Mouse (Mus musculus) G1E (cell line): ENCODE results near the gene Gm21958. TPM values are rescaled to one million over a fixed set of nuclear protein-coding genes. Genes with fewer than 3 reads are reported as not detected.

Experiments used
- ATAC-seq: 2 replicates; pipeline ENCODE4 v1.8.0; 2016; ENCODE audit warnings: mild to moderate bottlenecking; ENCODE audit not compliant: insufficient number of reproducible peaks, poor library complexity, low FRiP score, severe bottlenecking; ENCODE audit errors: extremely low read depth
- DNase-seq: peaks from one replicate; pipeline ENCODE4 v3.0.0; 2012; ENCODE audit warnings: low spot score
- H3K27me3 ChIP-seq: 2 replicates; pipeline ENCODE4 v1.6.1; 2012; ENCODE audit warnings: mild to moderate bottlenecking, low read length, inconsistent platforms; ENCODE audit not compliant: insufficient read depth
- H3K36me3 ChIP-seq: replicated peaks from 2 replicates; pipeline ENCODE3; 2012; ENCODE audit warnings: mild to moderate bottlenecking, inconsistent platforms
- H3K4me1 ChIP-seq: 2 replicates; pipeline ENCODE4 v1.6.1; 2012; ENCODE audit warnings: low read depth, low read length, inconsistent platforms, mixed read lengths; ENCODE audit not compliant: insufficient read depth
- H3K4me3 ChIP-seq: 2 replicates; pipeline ENCODE4 v1.5.1; 2012; ENCODE audit warnings: low read depth, mild to moderate bottlenecking, inconsistent platforms, low read length, moderate library complexity, mixed read lengths
- H3K9me3 ChIP-seq: replicated peaks from 2 replicates; pipeline ENCODE4 v1.6.1; 2012; ENCODE audit warnings: inconsistent platforms
- CTCF ChIP-seq: IDR thresholded peaks from 2 replicates; pipeline ENCODE4 v1.5.1; 2012; ENCODE audit warnings: low read depth, low read length, inconsistent platforms, mixed read lengths
- GATA1 ChIP-seq: IDR thresholded peaks from 2 replicates; pipeline ENCODE4 v1.6.1; 2012; ENCODE audit warnings: borderline replicate concordance, low read length, inconsistent platforms, mixed read lengths
- GATA2 ChIP-seq: IDR thresholded peaks from 2 replicates; pipeline ENCODE4 v1.6.1; 2012; ENCODE audit warnings: low read depth, low read length, inconsistent platforms, borderline replicate concordance
- POLR2AphosphoS5 ChIP-seq: IDR thresholded peaks from 2 replicates; pipeline ENCODE4 v1.6.1; 2012; ENCODE audit warnings: low read depth, low read length, inconsistent platforms; ENCODE audit not compliant: insufficient replicate concordance
- TAL1 ChIP-seq: conservative IDR thresholded peaks from 2 replicates; pipeline ENCODE4 v1.6.1; 2012; ENCODE audit warnings: low read depth, low read length, inconsistent platforms, mixed read lengths
- polyA plus RNA-seq: library from polyadenylated mRNA; stranded (reverse); fragments of >175 nt; gene quantifications from 2 replicates; pipeline ENCODE4 v1.2.3, GENCODE M21; 2012
- total RNA-seq, 2 experiments: library from RNA; stranded (forward) in 1 of 2; stranded (reverse) in 1 of 2; fragments of 200-1000 nt in 1 of 2; fragments of >200 nt in 1 of 2; fragmentation: Nextera tagmentation in 1 of 2; gene quantifications; 2 replicates each; pipeline ENCODE4 v1.2.3; 2014 to 2017

Gene Gm21958
- total and polyA plus RNA-seq, 3 experiments, result not detected

DNA sequence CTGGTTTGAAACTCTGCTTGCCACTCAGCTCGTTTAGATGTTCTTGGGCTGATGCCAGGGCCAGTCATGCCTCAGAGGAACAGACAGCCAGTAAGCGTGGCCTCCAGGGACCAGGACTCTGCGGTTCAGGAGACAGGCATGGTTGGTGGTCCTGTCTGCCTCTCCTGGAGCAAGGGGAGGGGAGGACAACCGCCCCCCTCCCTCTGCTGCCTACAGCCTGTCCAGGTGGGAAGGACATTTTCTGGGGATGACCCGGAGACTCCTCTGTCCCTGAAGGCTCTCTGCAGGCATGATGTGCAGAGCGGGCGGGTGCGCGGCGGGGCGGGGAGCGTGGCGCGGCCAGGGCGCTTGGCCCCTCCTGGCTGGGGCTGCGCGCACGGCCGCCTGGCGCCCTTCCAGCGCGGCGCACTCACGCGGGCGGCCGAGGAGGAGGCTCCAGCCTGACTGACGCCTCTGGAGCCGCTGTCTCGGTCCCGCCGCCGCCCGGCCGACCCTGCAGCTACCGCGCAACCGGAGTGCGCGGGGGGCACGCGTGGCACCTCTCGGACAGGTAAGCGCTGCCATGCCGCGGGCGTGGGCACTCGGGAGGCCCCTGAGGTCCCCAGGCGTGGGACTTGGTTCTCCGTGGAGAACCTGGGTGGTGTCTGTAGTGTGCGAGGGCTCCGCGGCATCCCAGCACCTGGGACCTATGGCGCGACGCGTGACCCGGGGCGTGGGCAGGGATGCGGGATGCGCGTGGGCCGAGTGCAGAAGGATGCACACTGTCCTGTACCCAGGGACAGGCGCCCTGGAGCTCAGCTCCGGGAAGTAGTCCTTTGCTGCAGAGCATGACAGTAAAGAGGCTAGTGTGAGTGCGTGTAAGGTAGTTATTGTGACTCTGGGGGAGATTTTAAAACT lies 41.2 kb upstream of the Gm21958 start, which contains the start of gene Smad9:
Smad9 (plus strand) TSS at position 438 of the 897 bp plus-strand sequence.
- Histone ChIP-seq H3K4me1 (no peaks in the 10 kb centered on the region), H3K4me3 (no peak within 1 kb of the TSS), H3K36me3 (peaks cover 14% of the 10 kb centered on the region), H3K9me3 (peaks cover 10% of the 10 kb centered on the region), H3K27me3 (peaks cover 3% of the 10 kb centered on the region; the same call in 1 of the 2 replicates)
- no peak for ATAC-seq
- TF ChIP-seq POLR2AphosphoS5, result no peak
- TF ChIP-seq TAL1, result no peak
- TF ChIP-seq GATA1, result no peak
- no peak for DNase-seq

DNA sequence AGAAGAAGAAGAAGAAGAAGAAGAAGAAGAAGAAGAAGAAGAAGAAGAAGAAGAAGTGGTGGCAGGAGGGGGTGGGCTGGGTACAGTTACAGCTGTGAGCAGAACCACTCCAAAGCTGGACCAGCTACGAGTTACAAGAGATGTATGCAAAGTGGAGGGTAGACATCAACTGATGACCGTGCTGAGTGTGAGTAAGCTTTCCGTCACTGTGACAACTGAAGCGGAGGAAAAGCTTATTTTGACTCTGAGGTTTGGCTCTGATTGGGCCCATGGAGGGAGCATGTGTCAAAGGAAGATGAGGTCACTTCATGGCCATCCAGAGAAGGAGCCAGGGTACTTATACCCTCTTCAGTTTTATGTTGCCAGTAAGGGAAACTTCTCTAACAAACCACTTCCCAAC lies 39.3 kb upstream of the Gm21958 start:
- no peak for DNase-seq
- peaks cover 10% of the 10 kb centered on the region for H3K9me3 ChIP-seq
- ATAC-seq, result no peak
- peaks cover 3% of the 10 kb centered on the region; the same call in 1 of the 2 replicates for H3K27me3 ChIP-seq
- no peaks in the 10 kb centered on the region for H3K4me1 ChIP-seq
- no peak overlapping the region for H3K4me3 ChIP-seq
- TF ChIP-seq CTCF (no peak), POLR2AphosphoS5 (no peak), GATA2 (no peak), GATA1 (no peak), TAL1 (no peak)
- peaks cover 32% of the 10 kb centered on the region for H3K36me3 ChIP-seq

DNA sequence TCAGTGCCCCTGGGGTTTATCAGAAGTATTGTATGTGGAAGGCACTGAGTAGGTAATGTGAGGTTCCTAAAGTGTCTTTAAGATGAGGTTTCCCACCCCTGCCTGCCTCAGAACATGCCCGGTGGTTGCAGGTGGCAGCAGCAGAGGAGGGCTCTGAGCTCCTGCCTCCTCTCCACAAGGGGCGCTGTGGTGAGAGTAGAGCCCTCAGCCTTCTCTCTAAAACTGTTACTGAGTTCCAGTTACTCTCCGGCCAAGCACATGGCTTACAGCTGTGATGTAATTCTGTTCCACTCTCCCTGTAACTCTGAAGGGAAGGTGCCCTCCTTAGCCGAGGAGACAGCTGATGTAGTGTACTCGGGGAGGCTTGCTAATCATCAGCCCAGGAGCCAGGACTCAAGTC lies 31.6 kb upstream of the Gm21958 start:
- DNase-seq, result no peak
- no peak overlapping the region for H3K4me3 ChIP-seq
- no peak for ATAC-seq
- TF ChIP-seq CTCF (no peak), TAL1 (no peak), GATA2 (no peak), POLR2AphosphoS5 (no peak), GATA1 (no peak)
- peaks cover 3% of the 10 kb centered on the region; the same call in 1 of the 2 replicates for H3K4me1 ChIP-seq
- no peaks in the 10 kb centered on the region for H3K9me3 ChIP-seq
- H3K27me3 ChIP-seq, result no peaks in the 10 kb centered on the region
- H3K36me3 ChIP-seq, result peaks cover 97% of the 10 kb centered on the region

DNA sequence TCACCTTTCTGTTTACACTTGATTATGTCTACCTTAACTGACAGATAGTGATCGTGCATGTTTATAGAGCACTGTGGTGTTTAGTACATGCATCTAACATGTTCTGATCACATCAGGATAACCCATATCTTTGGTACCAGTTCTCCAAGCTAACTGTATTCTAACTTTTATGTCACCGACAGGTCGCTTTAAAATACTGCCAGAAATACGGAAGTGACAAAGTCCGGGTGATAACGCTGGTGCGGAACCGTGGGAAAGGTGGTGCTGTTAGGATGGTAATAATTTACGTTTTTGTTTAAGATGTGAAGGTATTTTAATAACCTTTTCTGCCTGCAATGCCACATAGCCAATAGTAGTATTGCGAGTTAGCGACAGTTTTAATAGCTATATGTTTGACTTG lies 27.8 kb upstream of the Gm21958 start:
- DNase-seq (no peak), ATAC-seq (no peak)
- no peak overlapping the region for H3K4me3 ChIP-seq
- peaks cover 93% of the 10 kb centered on the region for H3K36me3 ChIP-seq
- H3K27me3 ChIP-seq, result no peaks in the 10 kb centered on the region
- no peaks in the 10 kb centered on the region for H3K9me3 ChIP-seq
- peaks cover 10% of the 10 kb centered on the region; the same call in 1 of the 2 replicates for H3K4me1 ChIP-seq
- no peak for TF ChIP-seq GATA2
- TF ChIP-seq CTCF, result no peak
- TF ChIP-seq POLR2AphosphoS5, result no peak
- no peak for TF ChIP-seq GATA1
- no peak for TF ChIP-seq TAL1

DNA sequence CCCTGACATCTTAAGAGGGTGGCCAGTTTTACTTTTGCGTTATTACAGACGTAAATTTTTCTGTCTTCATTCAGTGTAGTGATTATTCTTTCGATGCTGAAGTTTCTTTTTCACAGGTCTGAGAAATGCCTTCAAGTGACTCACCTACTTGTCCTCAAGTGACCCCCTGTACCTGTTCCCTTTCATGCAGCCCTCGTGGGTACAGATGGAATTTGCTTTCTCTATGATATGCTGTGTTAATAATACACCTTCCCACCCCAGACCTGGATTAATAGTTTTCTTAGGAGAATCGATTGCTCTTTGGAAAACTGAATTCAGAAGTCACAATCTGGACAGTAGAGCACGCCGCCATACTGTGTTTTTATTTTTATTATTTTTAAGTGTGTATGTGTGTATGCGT lies 23.2 kb upstream of the Gm21958 start:
- ATAC-seq (no peak), DNase-seq (no peak)
- Histone ChIP-seq H3K36me3 (peaks cover 59% of the 10 kb centered on the region), H3K4me3 (no peak overlapping the region), H3K27me3 (no peaks in the 10 kb centered on the region), H3K4me1 (peaks cover 23% of the 10 kb centered on the region), H3K9me3 (no peaks in the 10 kb centered on the region)
- TF ChIP-seq CTCF (no peak), GATA1 (no peak), TAL1 (no peak), GATA2 (no peak), POLR2AphosphoS5 (no peak)

DNA sequence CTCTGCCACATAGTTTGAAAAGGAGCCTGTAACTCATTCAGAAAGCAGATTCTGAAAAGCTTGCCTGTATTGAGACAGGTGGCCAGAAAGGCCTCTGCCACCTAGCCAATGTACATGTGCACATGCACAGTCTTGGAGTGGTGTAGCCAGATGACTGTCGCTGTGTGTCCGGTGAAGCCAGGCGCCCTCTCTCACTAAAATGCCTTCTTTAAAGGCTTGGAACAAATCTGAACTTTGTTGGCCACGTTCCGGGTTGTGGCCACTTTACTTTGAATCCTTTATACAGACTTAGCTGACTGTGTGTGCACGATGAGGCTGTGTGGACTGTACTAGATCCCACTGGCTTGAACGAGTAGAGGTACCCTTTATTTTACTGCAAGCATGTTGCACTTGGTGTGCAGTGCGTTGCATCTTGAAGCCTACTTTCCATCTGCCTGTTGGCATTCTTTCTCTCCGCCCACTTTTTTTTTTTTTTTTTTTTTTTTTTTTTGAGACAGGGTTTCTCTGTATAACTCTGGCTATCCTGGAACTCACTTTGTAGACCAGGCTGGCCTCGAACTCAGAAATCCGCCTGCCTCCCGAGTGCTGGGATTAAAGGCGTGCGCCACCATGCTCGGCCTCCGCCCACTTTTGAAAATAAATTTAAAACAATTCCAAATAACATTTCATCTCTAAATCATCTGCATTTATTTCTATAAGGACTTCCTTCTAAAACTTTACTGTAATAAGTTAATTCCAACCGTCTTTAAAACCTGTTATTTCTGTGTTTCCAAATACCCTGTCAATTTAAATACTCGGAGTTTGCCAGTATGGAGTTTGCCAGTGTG lies 22.2 kb upstream of the Gm21958 start:
- no peaks in the 10 kb centered on the region for H3K9me3 ChIP-seq
- DNase-seq, result peak; percentile 39
- H3K27me3 ChIP-seq, result no peaks in the 10 kb centered on the region
- peak overlapping the region; percentile 98 for H3K4me3 ChIP-seq
- TF ChIP-seq CTCF (no peak), TAL1 (no peak), GATA1 (no peak)
- peak; percentile 29; the same call in 1 of the 2 replicates for ATAC-seq
- peaks cover 30% of the 10 kb centered on the region for H3K4me1 ChIP-seq
- peaks cover 59% of the 10 kb centered on the region for H3K36me3 ChIP-seq
